10 mouse cellular contexts compared by ENCODE assay signal in the genomic region with DNA sequence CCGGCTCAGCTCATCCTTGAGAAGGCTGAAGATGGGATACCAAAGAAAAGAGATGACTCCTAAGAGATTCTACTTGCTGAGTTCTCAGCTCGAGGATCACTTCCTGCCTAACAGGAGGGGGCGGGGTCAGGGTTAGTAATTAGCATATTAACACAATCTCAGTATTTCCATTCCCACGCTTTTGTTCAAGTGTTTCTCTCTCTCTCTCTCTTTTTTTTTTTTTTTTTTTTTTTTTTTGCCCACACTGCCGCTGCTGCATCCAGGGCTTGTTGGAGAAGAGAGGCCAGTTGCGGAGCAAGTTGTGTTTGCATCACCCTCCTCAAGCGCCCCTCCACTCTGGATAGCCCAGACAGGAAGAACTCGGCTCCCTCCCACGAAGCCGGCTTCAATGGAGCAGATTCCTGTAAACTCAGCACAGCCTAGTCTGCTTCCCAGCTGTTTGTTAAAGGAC. TPM values are rescaled to one million over a fixed set of nuclear protein-coding genes. Genes with fewer than 3 reads are reported as not detected.
A peak's percentile ranks its signal among the peaks of the same experiment; 100 is the strongest.
DNase-seq lines count a peak whose midpoint lies in the region; ATAC-seq and TF ChIP-seq lines count a peak whose summit lies in the region.
"Had no signal": no experiment of that assay in that cellular context is flagged by ENCODE, and none has a peak within 500 bp of the region (broad histone marks: within the 10 kb centered on the region; RNA-seq: fewer than 3 reads in every experiment).

No protein-coding gene starts in this region.

- TF ChIP-seq CTCF in kidney, adult 2 months (conservative IDR thresholded peaks at IDR 0.05; ENCODE audit: insufficient read depth, insufficient read length, low read depth, low read length), result no peak
- TF ChIP-seq CTCF in forebrain, postnatal 0 days (IDR thresholded peaks at IDR 0.05; ENCODE audit: low read depth), result no peak
- no peak for TF ChIP-seq CTCF in cerebellum, adult 2 months (IDR thresholded peaks at IDR 0.05; ENCODE audit: borderline replicate concordance, insufficient read depth, low read depth, low read length)

- no peaks in the 10 kb centered on the region for H3K36me3 ChIP-seq in kidney, adult 2 months (ENCODE audit: control insufficient read depth, insufficient read depth, low read length)
- no peaks in the 10 kb centered on the region for H3K36me3 ChIP-seq in forebrain, postnatal 0 days (ENCODE audit: insufficient read depth)
- no peaks in the 10 kb centered on the region for H3K36me3 ChIP-seq in midbrain, embryonic 12.5 days
- H3K36me3 ChIP-seq: G1E had no signal

- H3K4me3 ChIP-seq in kidney, adult 2 months (ENCODE audit: insufficient read depth, low read depth, low read length), result peak overlapping the region; percentile 9
- peak overlapping the region; percentile 17 for H3K4me3 ChIP-seq in forebrain, postnatal 0 days (ENCODE audit: low read depth, low read length)
- peak overlapping the region; percentile 35 for H3K4me3 ChIP-seq in midbrain, embryonic 12.5 days
- H3K4me3 ChIP-seq in cerebellum, adult 2 months (replicated peaks; ENCODE audit: insufficient read depth, low read depth, low read length), result no peak overlapping the region

- no peaks in the 10 kb centered on the region for H3K27me3 ChIP-seq in kidney, adult 2 months (replicated peaks; ENCODE audit: control insufficient read depth, insufficient read depth, low read length)
- no peaks in the 10 kb centered on the region for H3K27me3 ChIP-seq in forebrain, postnatal 0 days (ENCODE audit: insufficient read depth, low read length)
- no peaks in the 10 kb centered on the region; the same call in 1 of the 2 replicates for H3K27me3 ChIP-seq in midbrain, embryonic 12.5 days
- H3K27me3 ChIP-seq in cerebellum, adult 2 months (ENCODE audit: control insufficient read depth, insufficient read depth, low read length), result no peaks in the 10 kb centered on the region

- ATAC-seq in forebrain, postnatal 0 days, result peak; percentile 42; the same call in 1 of the 2 replicates
- peak; percentile 45 for ATAC-seq in midbrain, embryonic 12.5 days (ENCODE audit: low FRiP score, low read depth)

- no peak for TF ChIP-seq POLR2A in kidney, adult 2 months (IDR thresholded peaks at IDR 0.05; ENCODE audit: low read depth, low read length)
- no peak for TF ChIP-seq POLR2A in cerebellum, adult 2 months (IDR thresholded peaks at IDR 0.05; ENCODE audit: borderline replicate concordance, insufficient read depth, low read length)

- DNase-seq in kidney, adult 2 months, result peak; percentile 17
- no peak for DNase-seq in kidney, adult 11 months
- peak; percentile 30 for DNase-seq in forebrain, postnatal 0 days
- peak; percentile 43 for DNase-seq in kidney, postnatal 14 days
- no peak for DNase-seq in cerebellum, adult 2 months
- no peak for DNase-seq in layer of hippocampus, adult 8-10 months (ENCODE audit: low spot score in 2 of 2)
- no peak for DNase-seq in layer of hippocampus, adult 9-11 months

- no peak overlapping the region for H3K27ac ChIP-seq in kidney, adult 2 months (ENCODE audit: insufficient read depth, low read depth, low read length)
- H3K27ac ChIP-seq in forebrain, postnatal 0 days (ENCODE audit: low read depth, low read length), result no peak overlapping the region
- H3K27ac ChIP-seq in midbrain, embryonic 12.5 days (replicated peaks), result no peak overlapping the region
- H3K27ac ChIP-seq in cerebellum, adult 2 months (ENCODE audit: insufficient read depth, low read length), result no peak overlapping the region

- peak overlapping the region; percentile 40 for H3K4me2 ChIP-seq in forebrain, postnatal 0 days (ENCODE audit: low read depth)
- H3K4me2 ChIP-seq in midbrain, embryonic 12.5 days (replicated peaks), result peak overlapping the region; percentile 50

- 0 out of 2 replicates have a peak overlapping the region, but pooled peaks have one; percentile 10 for H3K9ac ChIP-seq in forebrain, postnatal 0 days
- H3K9ac ChIP-seq in midbrain, embryonic 12.5 days (replicated peaks), result peak overlapping the region; percentile 43

- 1% methylated on average over 10 of the region's 10 CpGs for WGBS in kidney, adult 2 months
- 4% methylated on average over 10 of the region's 10 CpGs for WGBS in forebrain, postnatal 0 days
- 8% methylated on average over 10 of the region's 10 CpGs for WGBS in midbrain, embryonic 12.5 days
- 9% methylated on average over 10 of the region's 10 CpGs for WGBS in cerebellum, adult 2 months

- no peaks in the 10 kb centered on the region for H3K4me1 ChIP-seq in kidney, adult 2 months (ENCODE audit: control insufficient read depth, insufficient read depth, low read length)
- H3K4me1 ChIP-seq in forebrain, postnatal 0 days (ENCODE audit: insufficient read depth), result peaks cover 7% of the 10 kb centered on the region; the same call in 1 of the 2 replicates
- H3K4me1 ChIP-seq in midbrain, embryonic 12.5 days, result peaks cover 18% of the 10 kb centered on the region
- no peaks in the 10 kb centered on the region for H3K4me1 ChIP-seq in cerebellum, adult 2 months (ENCODE audit: control insufficient read depth, insufficient read depth, low read length)

- no peaks in the 10 kb centered on the region for H3K9me3 ChIP-seq in forebrain, postnatal 0 days (ENCODE audit: low read length)
- no peaks in the 10 kb centered on the region for H3K9me3 ChIP-seq in midbrain, embryonic 12.5 days

RNA-seq across cellular contexts. Expression of a gene that starts 27.5 kb away (rescaled TPM):
- 3.2 and 3.5 TPM in 2 replicates for polyA plus RNA-seq in kidney, adult 2 months (2012; rRNA removed)
- total RNA-seq in forebrain, postnatal 0 days (2014; rRNA removed), result 1.5 and 1.9 TPM in 2 replicates
- 0.17 and 0.20 TPM in 2 replicates for polyA plus RNA-seq in forebrain, postnatal 0 days (2015; fragmentation: Nextera tagmentation; extraction: Ambion mirVana)
- 0.55 and 0.89 TPM in 2 replicates for polyA plus RNA-seq in midbrain, embryonic 12.5 days (2016; fragmentation: Nextera tagmentation; extraction: Ambion mirVana)
- polyA plus RNA-seq in cerebellum, adult 2 months (2012; rRNA removed), result 6.8 and 9.1 TPM in 2 replicates
- total RNA-seq in layer of hippocampus, adult 8-10 months (2022), result 1 to 10 TPM; 2.8 to 5.7 (median 3.1) TPM
- polyA plus RNA-seq: G1E had no signal

RNA-seq across cellular contexts. Expression of a gene that starts 33.8 kb away (rescaled TPM):
- not detected in 2 replicates for polyA plus RNA-seq in kidney, adult 2 months (2012; rRNA removed)
- total RNA-seq in forebrain, postnatal 0 days (2014; rRNA removed), result not detected in 2 replicates
- not detected in 2 replicates for polyA plus RNA-seq in forebrain, postnatal 0 days (2015; fragmentation: Nextera tagmentation; extraction: Ambion mirVana)
- polyA plus RNA-seq in midbrain, embryonic 12.5 days (2016; fragmentation: Nextera tagmentation; extraction: Ambion mirVana), result not detected in 2 replicates
- not detected in 2 replicates for polyA plus RNA-seq in cerebellum, adult 2 months (2012; rRNA removed)
- not detected for total RNA-seq in layer of hippocampus, adult 8-10 months (2022)
- total RNA-seq: G1E had no signal
- polyA plus RNA-seq: G1E; testis, adult 2 months had no signal

Comparison
In these comparisons a context has a peak if more than half of its experiments do, and no peak if none do; other contexts are left out.
1. DNase-seq: peak in kidney, adult 2 months (single experiment), forebrain, postnatal 0 days (single experiment) and kidney, postnatal 14 days (single experiment); none in kidney, adult 11 months (single experiment), cerebellum, adult 2 months (0 of 2), layer of hippocampus, adult 8-10 months (0 of 2) and layer of hippocampus, adult 9-11 months (single experiment).